Mouse (Mus musculus): ENCODE measurements at regions not wholly inside any gene's neighbourhood (a gene's known extent, or its start where the extent isn't known, plus 50 kb on each side); places are given as distances from the start of the nearest gene placed in this dataset.

- DNase-seq (ENCODE audit: low spot score in 2 of 2): no peak
- intact Hi-C loops (cut with DNase I): no loop called here
These were observed 104.6 kb downstream of the Ube2e3 start for GRCm38 (mm10) chr2:78972288-78973117.

GRCm38 (mm10) chr2:78973811-78974210, 105.9 kb downstream of the Ube2e3 start:
- DNase-seq (ENCODE audit: low spot score in 2 of 2): no peak
- intact Hi-C loops (cut with DNase I): no loop called here

- DNase-seq (ENCODE audit: low spot score in 2 of 2): no peak
- intact Hi-C loops (cut with DNase I): no loop called here
These were observed 106.9 kb downstream of the Ube2e3 start for GRCm38 (mm10) chr2:78974683-78975392.

- intact Hi-C loops (cut with DNase I): no loop called here
- no peak for DNase-seq (ENCODE audit: low spot score in 2 of 2)
These were observed 107.5 kb downstream of the Ube2e3 start for GRCm38 (mm10) chr2:78975393-78975774.

GRCm38 (mm10) chr2:78976084-78976483, 108.2 kb downstream of the Ube2e3 start:
- DNase-seq (ENCODE audit: low spot score in 2 of 2): no peak
- intact Hi-C loops (cut with DNase I): no loop called here

- intact Hi-C loops (cut with DNase I): no loop called here
- no peak for DNase-seq (ENCODE audit: low spot score in 2 of 2)
These were observed 109.9 kb downstream of the Ube2e3 start for GRCm38 (mm10) chr2:78977632-78978397.

- DNase-seq (ENCODE audit: low spot score in 2 of 2): no peak
- intact Hi-C loops (cut with DNase I): no loop called here
These were observed 112.1 kb downstream of the Ube2e3 start for GRCm38 (mm10) chr2:78980019-78980418.

GRCm38 (mm10) chr2:78980661-78981229, 112.8 kb downstream of the Ube2e3 start:
- no peak for DNase-seq (ENCODE audit: low spot score in 2 of 2)
- intact Hi-C loops (cut with DNase I): no loop called here

GRCm38 (mm10) chr2:78983347-78983746, 115.4 kb downstream of the Ube2e3 start:
- DNase-seq (ENCODE audit: low spot score in 2 of 2): no peak
- intact Hi-C loops (cut with DNase I): no loop called here

- intact Hi-C loops (cut with DNase I): no loop called here
- no peak for DNase-seq (ENCODE audit: low spot score in 2 of 2)
These were observed 116.1 kb downstream of the Ube2e3 start for GRCm38 (mm10) chr2:78983944-78984498.

- intact Hi-C loops (cut with DNase I): no loop called here
- no peak for DNase-seq (ENCODE audit: low spot score in 2 of 2)
These were observed 119.1 kb downstream of the Ube2e3 start for GRCm38 (mm10) chr2:78986984-78987383.

GRCm38 (mm10) chr2:78987388-78987787, 119.5 kb downstream of the Ube2e3 start:
- DNase-seq (ENCODE audit: low spot score in 2 of 2): no peak
- intact Hi-C loops (cut with DNase I): no loop called here

- intact Hi-C loops (cut with DNase I): no loop called here
- DNase-seq (ENCODE audit: low spot score in 2 of 2): no peak
These were observed 120.3 kb downstream of the Ube2e3 start for GRCm38 (mm10) chr2:78988224-78988623.

- intact Hi-C loops (cut with DNase I): no loop called here
- no peak for DNase-seq (ENCODE audit: low spot score in 2 of 2)
These were observed 127.1 kb downstream of the Ube2e3 start for GRCm38 (mm10) chr2:78994800-78995555.

GRCm38 (mm10) chr2:78998637-78999036, 130.7 kb downstream of the Ube2e3 start:
- intact Hi-C loops (cut with DNase I): no loop called here
- DNase-seq (ENCODE audit: low spot score in 2 of 2): no peak

- no peak for DNase-seq (ENCODE audit: low spot score in 2 of 2)
- intact Hi-C loops (cut with DNase I): no loop called here
These were observed 131.5 kb downstream of the Ube2e3 start for GRCm38 (mm10) chr2:78999410-78999809.

- intact Hi-C loops (cut with DNase I): no loop called here
- no peak for DNase-seq (ENCODE audit: low spot score in 2 of 2)
These were observed 136.9 kb downstream of the Ube2e3 start for GRCm38 (mm10) chr2:79004862-79005261.

- no peak for DNase-seq (ENCODE audit: low spot score in 2 of 2)
- intact Hi-C loops (cut with DNase I): no loop called here
These were observed 140.7 kb downstream of the Ube2e3 start for GRCm38 (mm10) chr2:79008642-79009041.

GRCm38 (mm10) chr2:79009791-79010190, 141.9 kb downstream of the Ube2e3 start:
- DNase-seq (ENCODE audit: low spot score in 2 of 2): no peak
- intact Hi-C loops (cut with DNase I): no loop called here

Data from left cerebral cortex, postnatal 36 days (tissue).